Mouse (Mus musculus) hindbrain, embryonic 14.5 days (tissue): ENCODE results near the gene Kmt2b. TPM values are rescaled to one million over a fixed set of nuclear protein-coding genes. Genes with fewer than 3 reads are reported as not detected.

Experiments
- ATAC-seq: fragments of 200-750 bp; cut with Nextera tagmentation; 2 replicates; pipeline ENCODE4 v1.8.0; 2017; ENCODE audit warnings: moderate number of reproducible peaks, mild to moderate bottlenecking, moderate TSS enrichment, moderate library complexity; ENCODE audit not compliant: low FRiP score
- DNase-seq: peaks from one replicate; pipeline ENCODE4 v3.0.0-alpha.2; 2015; ENCODE audit warnings: low spot score
- H3K27ac ChIP-seq: fragments of 300-500 bp; sonication (generic); 2 replicates; pipeline ENCODE4 v1.5.1; 2014; ENCODE audit warnings: mild to moderate bottlenecking, moderate library complexity
- H3K27me3 ChIP-seq: fragments of 300-500 bp; sonication (generic); 2 replicates; pipeline ENCODE4 v1.6.1; 2014; ENCODE audit warnings: mild to moderate bottlenecking, low read length, mixed read lengths; ENCODE audit not compliant: control insufficient read depth, insufficient read depth
- H3K36me3 ChIP-seq: fragments of 300-500 bp; sonication (generic); replicated peaks from 2 replicates; pipeline ENCODE4 v1.6.1; 2014; ENCODE audit not compliant: control insufficient read depth, insufficient read depth
- H3K4me1 ChIP-seq: fragments of 300-500 bp; sonication (generic); replicated peaks from 2 replicates; pipeline ENCODE4 v1.6.1; 2014; ENCODE audit warnings: antibody characterized with exemption, low read length, mixed read lengths; ENCODE audit not compliant: control insufficient read depth, insufficient read depth
- H3K4me2 ChIP-seq: fragments of 300-500 bp; sonication (generic); replicated peaks from 2 replicates; pipeline ENCODE4 v1.6.1; 2014; ENCODE audit warnings: mild to moderate bottlenecking, moderate library complexity
- H3K4me3 ChIP-seq: fragments of 300-500 bp; sonication (generic); replicated peaks from 2 replicates; pipeline ENCODE4 v1.5.1; 2014; ENCODE audit warnings: mild to moderate bottlenecking, low read length
- H3K9ac ChIP-seq: fragments of 300-500 bp; sonication (generic); 2 replicates; pipeline ENCODE4 v1.6.1; 2014
- H3K9me3 ChIP-seq: fragments of 300-500 bp; sonication (generic); 2 replicates; pipeline ENCODE4 v1.6.1; 2016; ENCODE audit warnings: low read length; ENCODE audit not compliant: control insufficient read depth
- WGBS: fragments of 180-500 bp; shearing (Covaris S2); extraction: QIAGEN DNeasy Blood & Tissue Kit; methylation state at CpG from one replicate; pipeline ENCODE4 v1.1.7; 2014; 5-methylcytosine and 5-hydroxymethylcytosine counted together
- microRNA-seq: library from miRNA; unstranded; fragments of <30 nt; microRNA quantifications from one replicate; pipeline ENCODE4, GENCODE M21; 2016
- polyA plus RNA-seq: library from polyadenylated mRNA; unstranded; fragments of >200 nt; fragmentation: Nextera tagmentation; extraction: Ambion mirVana; gene quantifications from 2 replicates; pipeline ENCODE4 v1.2.1, GENCODE M21; 2014

Gene Kmt2b
- polyA plus RNA-seq, 1 experiment from 2014 or later, result 12.9 TPM

- H3K4me3 ChIP-seq, result no peak overlapping the region
- no peak overlapping the region for H3K4me2 ChIP-seq
- peaks cover 40% of the 10 kb centered on the region for H3K36me3 ChIP-seq
- WGBS, result 71% methylated on average over 5 of the region's 5 CpGs
- no peak overlapping the region for H3K27ac ChIP-seq
- DNase-seq, result no peak
- H3K4me1 ChIP-seq, result no peaks in the 10 kb centered on the region; the same call in 1 of the 2 replicates
- no peaks in the 10 kb centered on the region for H3K9me3 ChIP-seq
- no peak for ATAC-seq
- H3K9ac ChIP-seq, result no peak overlapping the region
- H3K27me3 ChIP-seq, result no peaks in the 10 kb centered on the region
Measured at GRCm38 (mm10) chr7:30520856-30521255, 67.7 kb downstream of the Kmt2b start.

- Histone ChIP-seq H3K9me3 (no peaks in the 10 kb centered on the region), H3K27me3 (no peaks in the 10 kb centered on the region), H3K4me1 (no peaks in the 10 kb centered on the region; the same call in 1 of the 2 replicates), H3K9ac (no peak overlapping the region), H3K36me3 (peaks cover 36% of the 10 kb centered on the region), H3K4me2 (no peak overlapping the region), H3K4me3 (no peak overlapping the region), H3K27ac (no peak overlapping the region)
- ATAC-seq (peak; percentile 14; the same call in 1 of the 2 replicates), DNase-seq (no peak)
- WGBS, result 58% methylated on average over 4 of the region's 4 CpGs
Measured at GRCm38 (mm10) chr7:30520396-30520795, 68.1 kb downstream of the Kmt2b start.

Small RNA genes within 50 kb of the gene (microRNA-seq; reads per million reads assigned to microRNA genes)
- 0.65 reads per million for gene Gm38670
- not detected for gene Mir3569

Other genes with a start within 250 kb of the Kmt2b start
- 14.5 and 15.0 TPM in 2 replicates for gene Lrfn3, start 226.0 kb downstream of the Kmt2b start, polyA plus RNA-seq
- gene Tyrobp, start 175.0 kb downstream of the Kmt2b start, polyA plus RNA-seq, result 27.2 and 35.6 TPM in 2 replicates
- gene Hcst, start 168.9 kb downstream of the Kmt2b start, polyA plus RNA-seq, result 1.1 TPM in 1 of 2 replicates, not detected in the other
- 1.8 and 2.9 TPM in 2 replicates for gene Nfkbid, start 167.0 kb downstream of the Kmt2b start, polyA plus RNA-seq
- 690 and 752 TPM in 2 replicates for gene Aplp1, start 143.2 kb downstream of the Kmt2b start, polyA plus RNA-seq
- 1.8 and 2.4 TPM in 2 replicates for gene Kirrel2, start 131.0 kb downstream of the Kmt2b start, polyA plus RNA-seq
- 0.54 and 0.83 TPM in 2 replicates for gene Nphs1, start 130.4 kb downstream of the Kmt2b start, polyA plus RNA-seq
- gene Prodh2, start 95.1 kb downstream of the Kmt2b start, polyA plus RNA-seq, result 0.48 TPM in 1 of 2 replicates, not detected in the other
- 112 TPM in 2 replicates for gene Arhgap33, start 53.7 kb downstream of the Kmt2b start, polyA plus RNA-seq
- gene Hspb6, start 36.5 kb downstream of the Kmt2b start, polyA plus RNA-seq, result 9.3 and 12.6 TPM in 2 replicates
- 10.4 and 11.0 TPM in 2 replicates for gene Proser3, start 36.4 kb downstream of the Kmt2b start, polyA plus RNA-seq
- 49.2 and 49.4 TPM in 2 replicates for gene Lin37, start 28.9 kb downstream of the Kmt2b start, polyA plus RNA-seq
- 88.7 and 105 TPM in 2 replicates for gene U2af1l4, start 25.4 kb downstream of the Kmt2b start, polyA plus RNA-seq
- gene Gm49396, start 25.4 kb downstream of the Kmt2b start, polyA plus RNA-seq, result 6.5 and 9.2 TPM in 2 replicates
- gene Psenen, start 25.1 kb downstream of the Kmt2b start, polyA plus RNA-seq, result 109 and 118 TPM in 2 replicates
- 2.2 and 3.1 TPM in 2 replicates for gene Igflr1, start 23.3 kb downstream of the Kmt2b start, polyA plus RNA-seq
- gene Zbtb32, start 10.2 kb upstream of the Kmt2b start, polyA plus RNA-seq, result 0.35 and 0.42 TPM in 2 replicates
- gene Upk1a, start 24.1 kb upstream of the Kmt2b start, polyA plus RNA-seq, result 0.43 and 0.76 TPM in 2 replicates
- 1,184 and 1,299 TPM in 2 replicates for gene Cox6b1, start 37.4 kb upstream of the Kmt2b start, polyA plus RNA-seq
- gene Etv2, start 47.1 kb upstream of the Kmt2b start, polyA plus RNA-seq, result 0.19 TPM in 1 of 2 replicates, not detected in the other
- gene Rbm42, start 61.6 kb upstream of the Kmt2b start, polyA plus RNA-seq, result 115 and 118 TPM in 2 replicates
- gene Haus5, start 76.3 kb upstream of the Kmt2b start, polyA plus RNA-seq, result 20.0 and 20.6 TPM in 2 replicates
- not detected in 2 replicates for gene Pmis2, start 82.9 kb upstream of the Kmt2b start, polyA plus RNA-seq
- gene 2200002J24Rik, start 110.2 kb upstream of the Kmt2b start, polyA plus RNA-seq, result not detected in 2 replicates
- 2.0 and 2.1 TPM in 2 replicates for gene Atp4a, start 123.5 kb upstream of the Kmt2b start, polyA plus RNA-seq
- gene Tmem147, start 140.8 kb upstream of the Kmt2b start, polyA plus RNA-seq, result 281 and 319 TPM in 2 replicates
- gene Gapdhs, start 155.0 kb upstream of the Kmt2b start, polyA plus RNA-seq, result 0.14 and 1.3 TPM in 2 replicates
- 0.65 and 2.1 TPM in 2 replicates for gene Sbsn, start 162.7 kb upstream of the Kmt2b start, polyA plus RNA-seq
- gene Dmkn, start 175.0 kb upstream of the Kmt2b start, polyA plus RNA-seq, result 2.2 and 2.4 TPM in 2 replicates
- not detected in 2 replicates for gene Krtdap, start 199.2 kb upstream of the Kmt2b start, polyA plus RNA-seq
- 0.22 TPM in 1 of 2 replicates, not detected in the other for gene Ffar2, start 235.0 kb upstream of the Kmt2b start, polyA plus RNA-seq